Mouse (Mus musculus): Measurements from ENCODE around the gene Aak1. TPM values are rescaled to one million over a fixed set of nuclear protein-coding genes. Genes with fewer than 3 reads are reported as not detected.

Aak1 gene
- total RNA-seq, 4 experiments from 2014 or later, result 129 to 147 (median 132) TPM

GRCm38 (mm10) chr6:86899053-86899452 lies 49.7 kb downstream of the Aak1 start:
- no peak for DNase-seq

GRCm38 (mm10) chr6:86899965-86900364 lies 50.6 kb downstream of the Aak1 start:
- no peak for DNase-seq

- DNase-seq, result no peak
Measured at GRCm38 (mm10) chr6:86900546-86900945, 51.2 kb downstream of the Aak1 start.

- no peak for DNase-seq
Measured at GRCm38 (mm10) chr6:86905500-86905899, 56.2 kb downstream of the Aak1 start.

- no peak for DNase-seq
Measured at GRCm38 (mm10) chr6:86907191-86907590, 57.9 kb downstream of the Aak1 start.

GRCm38 (mm10) chr6:86908561-86909150 lies 59.3 kb downstream of the Aak1 start:
- DNase-seq, result no peak

- DNase-seq, result no peak
Measured at GRCm38 (mm10) chr6:86909881-86910280, 60.6 kb downstream of the Aak1 start.

- DNase-seq, result no peak
Measured at GRCm38 (mm10) chr6:86916157-86916820, 67.0 kb downstream of the Aak1 start.

GRCm38 (mm10) chr6:86917231-86917630 lies 67.9 kb downstream of the Aak1 start:
- no peak for DNase-seq

- DNase-seq, result peak; percentile 18
Measured at GRCm38 (mm10) chr6:86918058-86918835, 68.9 kb downstream of the Aak1 start.

GRCm38 (mm10) chr6:86921880-86922279 lies 72.6 kb downstream of the Aak1 start:
- DNase-seq, result peak; percentile 51

- DNase-seq, result no peak
Measured at GRCm38 (mm10) chr6:86924746-86925145, 75.4 kb downstream of the Aak1 start.

- DNase-seq, result no peak
Measured at GRCm38 (mm10) chr6:86934541-86934940, 85.2 kb downstream of the Aak1 start.

- no peak for DNase-seq
Measured at GRCm38 (mm10) chr6:86939797-86940196, 90.5 kb downstream of the Aak1 start.

- DNase-seq, result no peak
Measured at GRCm38 (mm10) chr6:86940966-86941365, 91.6 kb downstream of the Aak1 start.

GRCm38 (mm10) chr6:86947100-86947499 lies 97.8 kb downstream of the Aak1 start:
- DNase-seq, result no peak

GRCm38 (mm10) chr6:86948746-86949145 lies 99.4 kb downstream of the Aak1 start:
- no peak for DNase-seq

- DNase-seq, result no peak
Measured at GRCm38 (mm10) chr6:86950141-86950540, 100.8 kb downstream of the Aak1 start.

GRCm38 (mm10) chr6:86950733-86951255 lies 101.5 kb downstream of the Aak1 start:
- no peak for DNase-seq

- no peak for DNase-seq
Measured at GRCm38 (mm10) chr6:86955741-86956140, 106.4 kb downstream of the Aak1 start.

- DNase-seq, result no peak
Measured at GRCm38 (mm10) chr6:86956206-86956605, 106.9 kb downstream of the Aak1 start.

- DNase-seq, result no peak
Measured at GRCm38 (mm10) chr6:86959006-86959405, 109.7 kb downstream of the Aak1 start.

- DNase-seq, result no peak
Measured at GRCm38 (mm10) chr6:86963987-86964685, 114.8 kb downstream of the Aak1 start.

Data from adrenal gland, adult 8-10 months (tissue).